8 mouse cellular contexts compared by ENCODE assay signal in genomic region chr5:117115193-117115767, GRCm38 (mm10). TPM values are rescaled to one million over a fixed set of nuclear protein-coding genes. Genes with fewer than 3 reads are reported as not detected.
DNase-seq lines count a peak whose midpoint lies in the region; ATAC-seq lines count a peak whose summit lies in the region.

No protein-coding gene starts in this region.

- WGBS in embryonic facial prominence, embryonic 11.5 days: under 1% methylated on average over 41 of the region's 43 CpGs
- 0% methylated on average over 43 of the region's 43 CpGs for WGBS in heart, embryonic 15.5 days
- under 1% methylated on average over 42 of the region's 43 CpGs for WGBS in midbrain, embryonic 12.5 days

- peak overlapping the region; percentile 17; the same call in 1 of the 2 replicates for H3K27ac ChIP-seq in embryonic facial prominence, embryonic 11.5 days (replicated peaks; ENCODE audit: low read depth, low read length)
- peak overlapping the region; percentile 77 for H3K27ac ChIP-seq in heart, embryonic 15.5 days
- peak overlapping the region; percentile 85 for H3K27ac ChIP-seq in midbrain, embryonic 12.5 days (replicated peaks)

- no peak for ATAC-seq in embryonic facial prominence, embryonic 11.5 days (replicated peaks; ENCODE audit: insufficient number of reproducible peaks, low FRiP score, low TSS enrichment, low read depth)
- ATAC-seq in heart, embryonic 15.5 days (replicated peaks; ENCODE audit: insufficient number of reproducible peaks, insufficient read depth, low FRiP score, low read depth): peak; percentile 2; the same call in 1 of the 2 replicates
- ATAC-seq in midbrain, embryonic 12.5 days (ENCODE audit: low FRiP score, low read depth): peak; percentile 31; the same call in 1 of the 2 replicates
- no peak for ATAC-seq in monocyte, adult 5-6 weeks (replicated peaks; ENCODE audit: insufficient number of reproducible peaks, low FRiP score, low TSS enrichment, poor library complexity, severe bottlenecking)

- no peaks in the 10 kb centered on the region for H3K4me1 ChIP-seq in embryonic facial prominence, embryonic 11.5 days (ENCODE audit: control insufficient read depth, insufficient read depth, low read length)
- peaks cover 7% of the 10 kb centered on the region for H3K4me1 ChIP-seq in heart, embryonic 15.5 days (replicated peaks)
- H3K4me1 ChIP-seq in midbrain, embryonic 12.5 days: 0 out of 2 replicates have a peak, but pooled peaks cover 5% of the 10 kb centered on the region

- H3K4me3 ChIP-seq in embryonic facial prominence, embryonic 11.5 days (ENCODE audit: low read depth, low read length): peak overlapping the region; percentile 84
- peak overlapping the region; percentile 87 for H3K4me3 ChIP-seq in heart, embryonic 15.5 days
- peak overlapping the region; percentile 96 for H3K4me3 ChIP-seq in midbrain, embryonic 12.5 days

- no peaks in the 10 kb centered on the region for H3K27me3 ChIP-seq in embryonic facial prominence, embryonic 11.5 days (ENCODE audit: control insufficient read depth, insufficient read depth, low read length)
- no peaks in the 10 kb centered on the region for H3K27me3 ChIP-seq in heart, embryonic 15.5 days
- H3K27me3 ChIP-seq in midbrain, embryonic 12.5 days: no peaks in the 10 kb centered on the region

- peak overlapping the region; percentile 78 for H3K4me2 ChIP-seq in embryonic facial prominence, embryonic 11.5 days (ENCODE audit: low read depth, low read length)
- H3K4me2 ChIP-seq in heart, embryonic 15.5 days: peak overlapping the region; percentile 93
- H3K4me2 ChIP-seq in midbrain, embryonic 12.5 days (replicated peaks): peak overlapping the region; percentile 96

- peak; percentile 42 to 50 for DNase-seq in lung, adult 18-20 months
- DNase-seq in lung, postnatal 25 days (ENCODE audit: low spot score): no peak
- DNase-seq in adrenal gland, adult 18-20 months (ENCODE audit: low spot score in 2 of 2): peak; percentile 49 to 54
- peak; percentile 21 for DNase-seq in embryonic facial prominence, embryonic 11.5 days (ENCODE audit: low spot score)
- peak; percentile 59 to 70 for DNase-seq in kidney, postnatal 4 days

- no peaks in the 10 kb centered on the region for H3K36me3 ChIP-seq in embryonic facial prominence, embryonic 11.5 days (replicated peaks; ENCODE audit: control insufficient read depth, insufficient read depth, low read depth, low read length)
- H3K36me3 ChIP-seq in heart, embryonic 15.5 days: peaks cover 30% of the 10 kb centered on the region
- peaks cover 34% of the 10 kb centered on the region for H3K36me3 ChIP-seq in midbrain, embryonic 12.5 days

- no peaks in the 10 kb centered on the region for H3K9me3 ChIP-seq in embryonic facial prominence, embryonic 11.5 days (replicated peaks; ENCODE audit: control insufficient read depth, low read length)
- H3K9me3 ChIP-seq in heart, embryonic 15.5 days (replicated peaks): no peaks in the 10 kb centered on the region
- no peaks in the 10 kb centered on the region for H3K9me3 ChIP-seq in midbrain, embryonic 12.5 days

- peak overlapping the region; percentile 79 for H3K9ac ChIP-seq in embryonic facial prominence, embryonic 11.5 days (replicated peaks; ENCODE audit: low read length)
- peak overlapping the region; percentile 85 for H3K9ac ChIP-seq in heart, embryonic 15.5 days
- H3K9ac ChIP-seq in midbrain, embryonic 12.5 days (replicated peaks): peak overlapping the region; percentile 89

RNA-seq across cellular contexts. Expression of gene Suds3, which starts 0.6 kb away (rescaled TPM):
- total RNA-seq in adrenal gland, adult 18-20 months (2021): 100 to 1,000 TPM; 103 to 120 TPM
- polyA plus RNA-seq in embryonic facial prominence, embryonic 11.5 days (2014; fragmentation: Nextera tagmentation; extraction: Ambion mirVana): 52.2 and 56.2 TPM in 2 replicates
- 53.5 and 58.9 TPM in 2 replicates for polyA plus RNA-seq in heart, embryonic 15.5 days (2015; fragmentation: Nextera tagmentation; extraction: Ambion mirVana)
- polyA plus RNA-seq in midbrain, embryonic 12.5 days (2016; fragmentation: Nextera tagmentation; extraction: Ambion mirVana): 116 and 118 TPM in 2 replicates
- 88.9 to 99.4 TPM (median 95.5 TPM) in 3 replicates for total RNA-seq in monocyte, adult 5-6 weeks (2017)

RNA-seq across cellular contexts. Expression of gene Taok3, which starts 4.6 kb away (rescaled TPM):
- total RNA-seq in adrenal gland, adult 18-20 months (2021): 10 to 100 TPM; 33.0 to 35.9 TPM
- 11.6 and 12.0 TPM in 2 replicates for polyA plus RNA-seq in embryonic facial prominence, embryonic 11.5 days (2014; fragmentation: Nextera tagmentation; extraction: Ambion mirVana)
- polyA plus RNA-seq in heart, embryonic 15.5 days (2015; fragmentation: Nextera tagmentation; extraction: Ambion mirVana): 10.2 and 13.9 TPM in 2 replicates
- polyA plus RNA-seq in midbrain, embryonic 12.5 days (2016; fragmentation: Nextera tagmentation; extraction: Ambion mirVana): 28.3 and 28.9 TPM in 2 replicates
- total RNA-seq in monocyte, adult 5-6 weeks (2017): 81.6 to 108 TPM (median 90.0 TPM) in 3 replicates

Comparison
In these comparisons a context has a peak if more than half of its experiments do, and no peak if none do; other contexts are left out.
1. ATAC-seq: peak in heart, embryonic 15.5 days (single experiment) and midbrain, embryonic 12.5 days (single experiment); none in embryonic facial prominence, embryonic 11.5 days (single experiment) and monocyte, adult 5-6 weeks (single experiment).
2. H3K27ac ChIP-seq: peak in every context shown above with its lines; median percentile 85 in midbrain, embryonic 12.5 days; 77 in heart, embryonic 15.5 days; 17 in embryonic facial prominence, embryonic 11.5 days.
3. Peak in every context shown above with its lines, with median percentiles within 50 percentile points of each other: H3K4me2 ChIP-seq, H3K4me3 ChIP-seq and H3K9ac ChIP-seq.